Mouse (Mus musculus): Measurements from ENCODE around the gene Gng12. TPM values are rescaled to one million over a fixed set of nuclear protein-coding genes. Genes with fewer than 3 reads are reported as not detected.
"Not testable (repeated sequence)": the region's sequence is repeated elsewhere in the genome, so short reads cannot be mapped to it uniquely, and the experiment has no call there.

Gene Gng12
- total RNA-seq, 2 experiments from 2014 or later = 26.0 to 27.1 TPM

GRCm38 (mm10) chr6:66948111-66948510, 51.9 kb downstream of the Gng12 start:
- intact Hi-C loops (cut with DNase I) = no loop called here

DNA sequence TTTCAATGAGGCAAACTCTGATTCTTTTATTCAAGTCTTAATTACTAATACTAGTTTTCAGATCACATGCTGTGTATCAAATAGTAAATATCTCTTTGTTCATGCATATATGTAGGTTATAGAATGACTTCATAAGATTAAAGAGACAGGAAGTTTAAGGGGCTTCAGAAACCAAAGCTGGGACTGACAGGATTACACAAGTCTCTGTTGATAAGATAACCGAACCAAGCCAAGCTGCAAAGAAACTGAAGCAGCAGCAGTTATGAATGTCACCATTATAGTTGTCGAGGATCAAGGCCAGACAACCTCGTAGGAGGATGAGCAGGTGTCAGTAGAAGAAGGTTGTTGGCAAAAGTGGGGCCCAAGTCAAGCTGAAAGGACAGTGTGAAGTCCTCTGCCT, 52.7 kb downstream of the Gng12 start:
- intact Hi-C loops (cut with DNase I) = no loop called here
- DNase-seq = no peak

More at GRCm38 (mm10) chr6:66948111-66948510, 51.9 kb downstream of the Gng12 start:
- no peak for DNase-seq

GRCm38 (mm10) chr6:66951726-66952418, 55.7 kb downstream of the Gng12 start:
- intact Hi-C loops (cut with DNase I) = no loop called here

DNA sequence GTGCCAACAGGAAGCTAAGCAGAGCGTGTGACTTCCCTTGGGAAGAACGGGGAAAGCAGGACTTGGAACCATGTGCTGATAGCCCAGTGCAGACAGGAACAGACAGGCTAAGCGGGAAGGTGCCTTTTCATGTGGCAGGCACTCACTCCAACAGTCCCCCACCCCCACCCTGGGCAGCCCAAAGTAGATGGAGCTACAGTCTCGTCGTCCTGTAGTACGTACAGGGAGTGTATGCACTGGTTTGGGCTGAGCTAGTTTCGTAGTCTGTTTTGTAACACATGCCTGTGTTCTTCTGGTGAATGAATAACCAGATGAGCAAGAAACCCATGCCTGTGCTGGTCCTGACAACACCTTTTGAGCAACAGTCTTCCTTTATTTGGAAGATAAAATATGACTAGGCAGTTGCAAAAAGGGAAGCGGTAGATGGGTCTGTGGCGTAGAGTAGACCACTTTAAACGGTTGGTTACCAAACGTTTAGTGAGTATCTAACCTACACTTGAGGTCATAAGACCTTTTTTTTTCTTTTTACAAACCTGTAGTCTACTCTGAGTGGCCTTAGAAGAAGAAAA, 57.8 kb downstream of the Gng12 start:
- intact Hi-C loops (cut with DNase I) = loop anchor here (2.0 kb wide), 1 partner anchor 111 kb away; no protein-coding TSS in a partner anchor
- no peak for DNase-seq

More at GRCm38 (mm10) chr6:66951726-66952418, 55.7 kb downstream of the Gng12 start:
- no peak for DNase-seq

DNA sequence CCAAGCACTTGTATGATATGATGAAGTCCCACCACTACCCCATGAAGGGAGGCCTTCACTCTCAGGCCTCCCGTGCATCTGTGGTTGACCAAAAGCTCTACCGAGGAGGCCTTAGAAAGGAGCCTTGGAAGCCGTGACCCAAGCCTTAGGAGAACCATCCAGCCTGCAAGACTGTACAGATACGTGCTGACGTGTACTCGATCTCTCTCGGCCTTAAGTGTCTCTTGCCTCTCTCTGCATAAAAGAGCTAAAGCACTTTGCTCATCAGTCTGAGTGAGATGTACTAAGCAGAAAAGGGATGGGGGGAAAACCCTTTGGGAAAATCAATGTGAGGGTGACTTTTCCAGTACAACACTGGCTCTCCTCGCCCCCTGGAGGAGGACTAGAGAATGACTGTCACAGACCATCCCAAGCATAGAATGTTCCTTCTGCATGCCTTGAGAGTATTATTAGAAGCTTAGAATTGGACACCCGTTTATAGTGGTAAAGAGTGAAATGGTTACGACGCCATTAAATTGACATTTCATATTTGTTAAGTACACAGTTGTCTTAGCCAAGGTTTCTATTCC, 59.0 kb downstream of the Gng12 start:
- intact Hi-C loops (cut with DNase I) = loop anchor here (2.0 to 5.0 kb wide), 2 partner anchors 112 to 312 kb away; no protein-coding TSS in a partner anchor
- no peak for DNase-seq

- DNase-seq = no peak
- intact Hi-C loops (cut with DNase I) = loop anchor here (5.0 kb wide), 1 partner anchor 309 kb away; no protein-coding TSS in a partner anchor
These were observed 62.5 kb downstream of the Gng12 start for GRCm38 (mm10) chr6:66958466-66959235.

DNA sequence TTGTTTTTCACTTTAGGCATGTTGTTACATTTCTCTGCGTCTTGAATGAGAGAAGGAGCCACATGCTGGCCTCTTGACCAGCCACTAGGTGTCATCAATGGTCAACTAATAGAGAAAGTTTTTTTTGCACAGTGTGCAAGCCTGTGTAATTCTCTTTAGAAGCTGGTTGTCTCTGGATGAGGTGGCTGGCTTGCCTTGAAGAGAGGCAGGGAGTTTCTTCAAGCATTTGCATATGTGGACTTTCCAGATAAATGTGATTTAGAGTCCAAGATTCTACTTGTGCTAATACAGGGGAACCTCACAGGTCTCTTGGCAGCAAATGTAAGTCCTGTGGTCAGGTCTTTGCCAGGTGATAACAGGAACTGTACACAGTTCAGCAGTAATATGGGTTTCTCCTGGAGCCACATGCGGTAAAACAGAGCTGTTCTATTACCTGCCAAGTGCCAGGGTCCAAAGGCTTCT, 66.4 kb downstream of the Gng12 start:
- intact Hi-C loops (cut with DNase I) = loop anchor here (1.0 to 10.0 kb wide), 4 partner anchors 75 to 352 kb away; partner anchors contain the start of gene Gadd45a
- DNase-seq = peak in 1 of 2 experiments; percentile 17

DNA sequence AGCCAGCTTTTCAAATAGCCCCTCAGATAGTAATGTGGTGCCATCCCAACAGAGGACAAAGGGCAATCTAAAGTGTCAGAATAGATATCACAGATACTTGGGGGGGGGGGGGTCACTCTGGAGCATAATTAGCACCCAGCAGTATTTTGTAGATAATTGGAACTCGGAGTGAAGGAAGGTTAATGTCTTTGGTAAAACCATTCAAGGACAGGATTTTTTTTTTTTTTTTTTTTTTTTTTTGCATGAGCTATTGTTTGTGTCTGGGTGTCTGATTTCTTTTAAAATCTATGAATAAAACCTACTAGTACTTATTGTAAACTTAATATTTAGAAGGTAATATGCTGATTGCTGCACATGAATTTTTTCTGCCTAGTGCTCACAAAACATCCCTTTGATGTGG, 66.9 kb downstream of the Gng12 start:
- intact Hi-C loops (cut with DNase I) = loop anchor here (2.0 to 10.0 kb wide), 3 partner anchors 74 to 352 kb away; partner anchors contain the start of gene Gadd45a
- no peak for DNase-seq

GRCm38 (mm10) chr6:66963651-66964050, 67.5 kb downstream of the Gng12 start:
- intact Hi-C loops (cut with DNase I) = loop anchor here (2.0 to 10.0 kb wide), 3 partner anchors 74 to 351 kb away; partner anchors contain the start of gene Gadd45a
- not testable (repeated sequence) for DNase-seq

DNA sequence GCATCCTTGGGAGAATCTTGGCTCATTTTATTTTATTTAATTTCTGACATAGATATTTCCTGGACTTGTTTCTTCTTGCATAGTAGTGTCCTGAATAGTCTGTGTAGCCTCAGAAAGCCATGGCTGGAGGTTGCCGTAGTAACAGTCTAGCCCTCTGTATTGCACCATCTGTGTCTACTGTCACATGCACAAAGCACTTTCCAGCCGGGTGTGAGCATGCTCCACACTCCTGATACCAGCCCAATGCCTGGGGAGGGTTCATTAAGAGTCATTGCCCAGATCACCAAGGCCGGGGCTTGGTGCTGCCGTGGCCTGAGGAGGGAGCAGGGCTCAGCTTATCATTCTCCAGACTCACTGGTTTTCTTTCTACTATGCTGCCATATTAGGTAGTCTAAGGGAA, 68.0 kb downstream of the Gng12 start:
- intact Hi-C loops (cut with DNase I) = loop anchor here (5.0 to 10.0 kb wide), 2 partner anchors 73 to 351 kb away; partner anchors contain the start of gene Gadd45a
- DNase-seq = no peak

GRCm38 (mm10) chr6:66965203-66965602, 69.0 kb downstream of the Gng12 start:
- intact Hi-C loops (cut with DNase I) = loop anchor here (10.0 kb wide), 1 partner anchor 350 kb away; no protein-coding TSS in a partner anchor
- no peak for DNase-seq

DNA sequence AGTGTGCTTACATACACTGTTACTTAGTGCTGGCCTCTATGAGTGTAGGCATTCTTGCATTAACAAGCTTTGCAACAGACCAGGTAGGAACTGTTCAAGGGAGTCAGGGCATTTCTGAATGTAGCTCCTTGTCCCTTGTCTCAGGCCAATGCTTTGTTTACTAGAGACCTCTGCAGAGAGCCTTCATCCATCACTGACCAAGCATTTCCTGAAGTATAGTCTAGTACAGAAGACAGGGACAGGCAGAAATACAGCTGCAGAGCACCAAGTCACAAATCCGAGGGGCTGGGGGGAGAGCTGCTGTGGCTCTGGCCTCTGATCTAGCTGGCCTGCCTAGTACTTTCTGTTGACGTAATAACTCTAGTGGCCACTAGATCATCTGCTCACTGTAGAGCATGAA, 71.6 kb downstream of the Gng12 start:
- intact Hi-C loops (cut with DNase I) = loop anchor here (10.0 kb wide), 1 partner anchor 347 kb away; no protein-coding TSS in a partner anchor
- DNase-seq = no peak

- intact Hi-C loops (cut with DNase I) = loop anchor here (10.0 kb wide), 1 partner anchor 345 kb away; no protein-coding TSS in a partner anchor
These were observed 73.2 kb downstream of the Gng12 start for GRCm38 (mm10) chr6:66969446-66969845.

GRCm38 (mm10) chr6:66972300-66972699, 76.1 kb downstream of the Gng12 start:
- DNase-seq = no peak
- intact Hi-C loops (cut with DNase I) = no loop called here

More at GRCm38 (mm10) chr6:66969446-66969845, 73.2 kb downstream of the Gng12 start:
- DNase-seq = no peak

DNA sequence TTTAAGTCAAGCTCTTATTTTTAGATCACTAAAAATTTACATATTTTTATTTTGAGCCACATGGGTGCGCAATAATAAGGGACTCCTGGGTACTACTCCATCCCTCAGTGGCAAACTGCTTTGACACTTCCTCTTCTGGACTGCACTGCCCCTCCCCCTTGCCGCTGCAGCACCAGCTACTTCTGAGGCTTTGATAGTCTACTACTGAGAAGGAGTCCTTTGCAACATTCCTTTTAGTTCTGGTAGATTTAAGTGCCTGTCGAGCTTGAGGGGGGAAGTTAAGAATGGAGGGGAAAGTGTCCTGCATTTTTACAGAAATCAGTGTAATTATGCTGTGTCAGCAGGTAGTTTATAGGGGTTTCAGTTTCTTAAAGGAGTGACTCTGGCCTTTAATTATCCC, 77.0 kb downstream of the Gng12 start:
- no peak for DNase-seq
- intact Hi-C loops (cut with DNase I) = no loop called here

DNA sequence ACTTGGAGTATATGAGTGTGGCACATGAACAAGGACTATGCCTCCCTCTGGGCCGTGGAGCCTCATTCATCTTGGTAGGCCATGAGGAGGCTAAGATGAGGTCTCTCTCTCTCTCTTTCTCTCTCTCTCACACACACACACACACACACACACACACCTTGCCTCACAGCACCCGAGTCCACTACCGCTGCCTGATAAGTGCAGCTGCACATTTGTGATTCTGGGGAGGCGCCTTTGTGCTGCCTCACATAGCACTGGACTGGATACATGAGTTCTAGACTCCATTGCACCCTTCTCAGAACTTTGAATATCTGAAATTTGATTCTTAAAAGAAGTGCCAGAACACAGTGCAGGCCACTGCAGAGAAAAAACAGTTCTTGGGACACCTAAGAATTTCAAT, 79.3 kb downstream of the Gng12 start:
- intact Hi-C loops (cut with DNase I) = no loop called here
- no peak for DNase-seq

GRCm38 (mm10) chr6:66979197-66979596, 83.0 kb downstream of the Gng12 start:
- DNase-seq = no peak
- intact Hi-C loops (cut with DNase I) = no loop called here

- intact Hi-C loops (cut with DNase I) = no loop called here
- DNase-seq = no peak
These were observed 83.8 kb downstream of the Gng12 start for GRCm38 (mm10) chr6:66980040-66980439.

GRCm38 (mm10) chr6:66981366-66981765, 85.2 kb downstream of the Gng12 start:
- DNase-seq = no peak
- intact Hi-C loops (cut with DNase I) = no loop called here

DNA sequence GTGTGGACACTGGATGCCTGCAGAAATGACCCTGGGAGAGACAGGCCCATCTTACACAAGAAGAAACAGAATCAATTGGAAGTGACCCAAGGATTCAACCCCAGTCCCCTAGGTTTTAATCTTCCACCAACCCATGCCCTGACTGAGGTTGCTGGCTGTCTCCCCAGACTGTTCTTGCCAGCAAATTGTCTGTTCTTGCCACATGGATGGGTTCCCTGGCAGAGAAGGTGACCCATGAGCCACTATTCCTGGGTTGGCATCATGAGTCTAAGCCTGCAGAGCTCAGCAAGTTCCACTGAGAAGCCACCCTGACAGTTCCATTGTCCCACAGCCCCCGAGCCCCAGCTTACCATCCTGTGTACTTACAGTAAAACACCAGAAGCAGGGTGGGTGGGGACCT, 85.7 kb downstream of the Gng12 start:
- DNase-seq = peak; percentile 43 to 48

More for the DNA sequence above, 85.7 kb downstream of the Gng12 start:
- intact Hi-C loops (cut with DNase I) = no loop called here
